Mouse (Mus musculus) cerebellum, adult (tissue): ENCODE measurements around the gene Sfrp2.

Experiments used
- ATAC-seq: cut with Nextera tagmentation; 2 replicates; pipeline ENCODE4 v1.9.2; 2017; ENCODE audit warnings: mild to moderate bottlenecking, moderate library complexity, mixed read lengths; ENCODE audit not compliant: insufficient number of reproducible peaks, low FRiP score, low TSS enrichment

Sfrp2 gene

DNA sequence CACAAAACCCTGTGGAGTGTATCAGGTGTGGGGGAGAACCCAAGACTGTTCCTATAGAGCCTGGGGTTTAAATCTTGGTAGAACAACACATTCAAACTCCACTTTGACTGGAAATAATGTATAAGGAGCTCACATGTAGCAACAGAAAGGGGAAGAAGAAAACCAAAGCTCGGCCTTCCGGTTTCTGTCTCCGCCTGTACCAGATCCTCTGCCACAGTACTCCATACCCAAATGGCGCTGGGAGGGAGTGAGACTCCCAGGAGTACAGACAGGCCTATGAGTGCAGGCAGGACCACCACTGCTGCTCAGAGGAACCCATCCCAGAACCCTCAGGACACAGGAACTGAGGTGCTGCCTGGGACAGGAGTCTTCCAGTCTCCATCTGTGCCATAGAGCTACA lies 57.7 kb downstream of the Sfrp2 start:
- ATAC-seq: no peak
